Mouse (Mus musculus): ENCODE measurements around the gene Zfr.

GRCm38 (mm10) chr15:12090087-12090486 is 27.5 kb upstream of the Zfr start:
- TF ChIP-seq CTCF (IDR thresholded peaks at IDR 0.05; ENCODE audit: low read depth) (no peak), EP300 (optimal IDR thresholded peaks at IDR 0.05) (no peak)
